Mouse (Mus musculus): Measurements from ENCODE around the gene Lefty1. TPM values are rescaled to one million over a fixed set of nuclear protein-coding genes. Genes with fewer than 3 reads are reported as not detected.
"Not testable (repeated sequence)": the region's sequence is repeated elsewhere in the genome, so short reads cannot be mapped to it uniquely, and the experiment has no call there.

Gene Lefty1
- 0.23 and 0.58 TPM in 2 replicates for polyA plus RNA-seq (2015; fragmentation: Nextera tagmentation; extraction: Ambion mirVana)

GRCm38 (mm10) chr1:180934467-180935419, at the start of gene Lefty1:
Gene Lefty1, plus strand, starts transcription at chr1:180935022.
- no peaks in the 10 kb centered on the region for H3K9me3 ChIP-seq
- H3K36me3 ChIP-seq: no peaks in the 10 kb centered on the region
- H3K4me3 ChIP-seq: no peak within 1 kb of the TSS
- 12% methylated on average over 21 of the region's 21 CpGs for WGBS
- no peak within 1 kb of the TSS for H3K9ac ChIP-seq
- H3K4me2 ChIP-seq: no peak within 1 kb of the TSS
- H3K4me1 ChIP-seq (replicated peaks): peaks cover 13% of the 10 kb centered on the region; the same call in 1 of the 2 replicates
- H3K27me3 ChIP-seq: peaks cover 57% of the 10 kb centered on the region
- no peak within 1 kb of the TSS for H3K27ac ChIP-seq
- ATAC-seq (ENCODE audit: low FRiP score): no peak

- H3K36me3 ChIP-seq: no peaks in the 10 kb centered on the region
- no peak for ATAC-seq (ENCODE audit: low FRiP score)
- no peak overlapping the region for H3K4me3 ChIP-seq
- peak overlapping the region; percentile 29; the same call in 1 of the 2 replicates for H3K9ac ChIP-seq
- H3K27ac ChIP-seq: no peak overlapping the region
- 0 out of 2 replicates have a peak overlapping the region, but pooled peaks have one; percentile 19 for H3K4me2 ChIP-seq
- peaks cover 20% of the 10 kb centered on the region for H3K27me3 ChIP-seq
- no peaks in the 10 kb centered on the region for H3K9me3 ChIP-seq
- peaks cover 20% of the 10 kb centered on the region for H3K4me1 ChIP-seq (replicated peaks)
- 6% methylated on average over 13 of the region's 13 CpGs for WGBS
These were observed 46.2 kb upstream of the Lefty1 start for GRCm38 (mm10) chr1:180888556-180889042.

GRCm38 (mm10) chr1:180889172-180889571, 45.6 kb upstream of the Lefty1 start:
- H3K9ac ChIP-seq: 0 out of 2 replicates have a peak overlapping the region, but pooled peaks have one; percentile 29
- 0 out of 2 replicates have a peak overlapping the region, but pooled peaks have one; percentile 19 for H3K4me2 ChIP-seq
- peaks cover 16% of the 10 kb centered on the region for H3K4me1 ChIP-seq (replicated peaks)
- H3K36me3 ChIP-seq: no peaks in the 10 kb centered on the region
- ATAC-seq (ENCODE audit: low FRiP score): no peak
- H3K27ac ChIP-seq: no peak overlapping the region
- no peak overlapping the region for H3K4me3 ChIP-seq
- WGBS: 34% methylated on average over 7 of the region's 7 CpGs
- no peaks in the 10 kb centered on the region for H3K9me3 ChIP-seq
- peaks cover 26% of the 10 kb centered on the region for H3K27me3 ChIP-seq

GRCm38 (mm10) chr1:180889841-180890240, 45.0 kb upstream of the Lefty1 start:
- Histone ChIP-seq H3K27me3 (peaks cover 33% of the 10 kb centered on the region), H3K36me3 (no peaks in the 10 kb centered on the region), H3K27ac (no peak overlapping the region), H3K9me3 (no peaks in the 10 kb centered on the region), H3K9ac (no peak overlapping the region), H3K4me1 (replicated peaks) (peaks cover 20% of the 10 kb centered on the region), H3K4me3 (no peak overlapping the region), H3K4me2 (no peak overlapping the region)
- 51% methylated on average over 6 of the region's 6 CpGs for WGBS
- no peak for ATAC-seq (ENCODE audit: low FRiP score)

GRCm38 (mm10) chr1:180892808-180893207, 42.0 kb upstream of the Lefty1 start, which contains the start of gene Lefty2:
Gene Lefty2, plus strand, starts transcription at chr1:180893108.
- peaks cover 20% of the 10 kb centered on the region for H3K4me1 ChIP-seq (replicated peaks)
- H3K27ac ChIP-seq: no peak within 1 kb of the TSS
- ATAC-seq (ENCODE audit: low FRiP score): no peak
- no peak within 1 kb of the TSS for H3K9ac ChIP-seq
- peaks cover 43% of the 10 kb centered on the region for H3K27me3 ChIP-seq
- H3K9me3 ChIP-seq: no peaks in the 10 kb centered on the region
- 61% methylated on average over 10 of the region's 10 CpGs for WGBS
- H3K4me2 ChIP-seq: peak within 1 kb of the TSS; percentile 46
- no peak within 1 kb of the TSS for H3K4me3 ChIP-seq
- no peaks in the 10 kb centered on the region for H3K36me3 ChIP-seq

DNA sequence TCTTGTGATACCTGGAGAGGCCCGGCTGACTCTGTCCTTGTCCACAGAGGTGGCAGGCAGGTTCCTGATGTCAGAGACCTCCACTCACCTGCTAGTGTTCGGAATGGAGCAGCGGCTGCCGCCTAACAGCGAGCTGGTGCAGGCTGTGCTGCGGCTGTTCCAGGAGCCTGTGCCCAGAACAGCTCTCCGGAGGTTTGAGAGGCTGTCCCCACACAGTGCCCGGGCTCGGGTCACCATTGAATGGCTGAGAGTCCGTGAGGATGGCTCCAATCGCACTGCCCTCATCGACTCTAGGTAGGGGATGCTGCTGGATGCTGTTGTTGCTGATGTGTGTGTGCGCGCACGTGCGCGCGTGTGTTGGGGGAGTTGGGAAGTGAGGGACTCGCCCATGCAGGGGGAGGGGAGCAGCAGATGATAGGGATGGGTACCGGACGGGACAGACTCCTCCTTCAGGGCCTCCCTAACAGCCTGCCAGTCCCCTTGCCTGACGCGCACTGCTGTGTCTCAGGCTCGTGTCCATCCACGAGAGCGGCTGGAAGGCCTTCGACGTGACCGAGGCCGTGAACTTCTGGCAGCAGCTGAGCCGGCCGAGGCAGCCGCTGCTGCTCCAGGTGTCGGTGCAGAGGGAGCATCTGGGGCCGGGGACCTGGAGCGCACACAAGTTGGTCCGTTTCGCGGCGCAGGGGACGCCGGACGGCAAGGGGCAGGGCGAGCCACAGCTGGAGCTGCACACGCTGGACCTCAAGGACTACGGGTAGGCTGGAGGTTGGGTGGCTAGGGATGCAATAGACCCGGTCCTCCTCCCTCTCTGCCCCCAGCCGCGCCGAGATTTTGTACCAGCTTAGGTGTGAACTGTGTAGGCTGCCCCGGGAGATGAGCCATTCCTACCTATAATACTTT, 40.5 kb upstream of the Lefty1 start:
- peak overlapping the region; percentile 13; the same call in 1 of the 2 replicates for H3K9ac ChIP-seq
- 0 out of 2 replicates have a peak, but pooled peaks have one; percentile 46 for ATAC-seq (ENCODE audit: low FRiP score)
- peak overlapping the region; percentile 27 for H3K4me3 ChIP-seq
- peaks cover 39% of the 10 kb centered on the region for H3K27me3 ChIP-seq
- not testable (repeated sequence) for H3K27ac ChIP-seq; H3K36me3 ChIP-seq; H3K9me3 ChIP-seq; H3K4me1 ChIP-seq (replicated peaks)
- 4% methylated on average over 50 of the region's 51 CpGs for WGBS
- peak overlapping the region; percentile 46 for H3K4me2 ChIP-seq

GRCm38 (mm10) chr1:180901107-180901506, 33.7 kb upstream of the Lefty1 start:
- no peaks in the 10 kb centered on the region for H3K27me3 ChIP-seq
- no peak for ATAC-seq (ENCODE audit: low FRiP score)
- H3K4me1 ChIP-seq (replicated peaks): peaks cover 19% of the 10 kb centered on the region
- no peak overlapping the region for H3K4me2 ChIP-seq
- no peak overlapping the region for H3K4me3 ChIP-seq
- H3K27ac ChIP-seq: no peak overlapping the region
- H3K9me3 ChIP-seq: no peaks in the 10 kb centered on the region
- WGBS: under 1% methylated on average over 4 of the region's 4 CpGs
- 0 out of 2 replicates have a peak overlapping the region, but pooled peaks have one; percentile 36 for H3K9ac ChIP-seq
- peaks cover 4% of the 10 kb centered on the region for H3K36me3 ChIP-seq

- Histone ChIP-seq H3K9ac (no peak overlapping the region), H3K4me3 (no peak overlapping the region), H3K36me3 (peaks cover 22% of the 10 kb centered on the region), H3K4me1 (replicated peaks) (peaks cover 25% of the 10 kb centered on the region), H3K9me3 (no peaks in the 10 kb centered on the region), H3K4me2 (no peak overlapping the region), H3K27me3 (no peaks in the 10 kb centered on the region), H3K27ac (no peak overlapping the region)
- WGBS: 41% methylated on average over 5 of the region's 5 CpGs
- no peak for ATAC-seq (ENCODE audit: low FRiP score)
These were observed 31.9 kb upstream of the Lefty1 start for GRCm38 (mm10) chr1:180902915-180903314.

DNA sequence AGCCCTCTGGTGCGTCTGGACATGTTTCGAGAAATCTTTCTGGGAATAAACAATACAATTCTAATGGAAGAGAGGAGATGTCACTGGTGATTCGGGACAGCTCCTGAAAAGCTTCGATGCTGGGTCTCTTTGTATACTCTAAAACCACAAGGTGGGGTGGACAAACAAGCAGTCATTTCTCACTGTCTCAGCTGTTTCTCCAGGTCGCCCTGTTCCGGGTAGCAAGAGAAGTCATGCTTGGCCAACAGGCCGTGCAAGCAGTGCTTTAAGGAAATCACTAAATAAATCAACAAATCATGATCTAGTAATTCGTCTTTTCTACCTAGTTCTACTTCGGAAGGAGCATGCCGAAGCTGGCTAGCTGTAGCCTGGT, 31.2 kb upstream of the Lefty1 start:
- H3K9me3 ChIP-seq: no peaks in the 10 kb centered on the region
- H3K27me3 ChIP-seq: no peaks in the 10 kb centered on the region
- ATAC-seq (ENCODE audit: low FRiP score): peak; percentile 9; the same call in 1 of the 2 replicates
- whole genome bisulfite sequencing: 38% methylated on average over 10 of the region's 10 CpGs
- peak overlapping the region; percentile 85 for H3K4me3 ChIP-seq
- peak overlapping the region; percentile 95 for H3K4me2 ChIP-seq
- H3K9ac ChIP-seq: peak overlapping the region; percentile 30
- H3K36me3 ChIP-seq: peaks cover 29% of the 10 kb centered on the region
- H3K27ac ChIP-seq: no peak overlapping the region; the same call in 1 of the 2 replicates
- peaks cover 25% of the 10 kb centered on the region for H3K4me1 ChIP-seq (replicated peaks)

DNA sequence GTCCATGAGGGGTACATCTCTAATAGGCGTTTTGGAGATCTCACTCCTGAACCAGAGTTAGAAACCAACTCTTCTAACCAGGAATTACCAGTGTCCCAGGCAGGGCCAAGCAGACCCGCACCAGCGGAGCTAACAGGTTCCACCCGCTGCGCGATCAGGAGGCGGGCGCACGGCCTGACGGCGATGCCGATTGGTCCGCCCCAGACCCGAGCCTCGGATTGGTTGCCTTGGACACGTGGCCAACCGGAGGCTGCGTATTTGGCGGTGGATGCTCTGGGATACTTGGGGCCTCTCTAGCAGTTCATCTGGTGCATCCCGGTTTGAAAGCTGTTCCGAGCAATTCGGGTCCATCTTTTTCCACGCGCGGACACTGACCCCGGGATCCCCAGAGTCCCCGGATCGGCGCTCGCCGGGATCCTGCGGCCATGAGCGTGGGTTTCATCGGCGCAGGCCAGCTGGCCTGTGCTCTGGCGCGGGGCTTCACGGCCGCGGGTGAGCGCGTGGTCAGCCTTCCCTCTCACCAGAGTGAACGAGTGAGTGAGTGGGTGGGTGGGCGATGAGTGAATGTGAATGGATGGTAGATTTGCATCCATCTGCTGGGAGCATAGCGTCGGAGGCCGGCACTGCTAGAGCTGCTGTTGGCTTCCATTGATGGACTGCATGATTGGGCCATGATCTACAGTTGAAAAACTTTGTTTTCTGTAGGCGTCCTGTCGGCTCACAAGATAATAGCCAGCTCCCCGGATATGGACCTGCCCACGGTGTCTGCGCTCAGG, 30.6 kb upstream of the Lefty1 start, which contains the start of gene Pycr2:
TSS of gene Pycr2 (plus strand) at position 255 of the 776 bp plus-strand sequence.
- WGBS: under 1% methylated on average over 52 of the region's 52 CpGs
- H3K4me2 ChIP-seq: peak within 1 kb of the TSS; percentile 95
- peak within 1 kb of the TSS; percentile 90 for H3K27ac ChIP-seq
- no peaks in the 10 kb centered on the region for H3K9me3 ChIP-seq
- H3K27me3 ChIP-seq: no peaks in the 10 kb centered on the region
- H3K4me1 ChIP-seq (replicated peaks): peaks cover 25% of the 10 kb centered on the region
- ATAC-seq (ENCODE audit: low FRiP score): peak; percentile 97
- H3K9ac ChIP-seq: peak within 1 kb of the TSS; percentile 94
- H3K4me3 ChIP-seq: peak within 1 kb of the TSS; percentile 85
- H3K36me3 ChIP-seq: peaks cover 34% of the 10 kb centered on the region

DNA sequence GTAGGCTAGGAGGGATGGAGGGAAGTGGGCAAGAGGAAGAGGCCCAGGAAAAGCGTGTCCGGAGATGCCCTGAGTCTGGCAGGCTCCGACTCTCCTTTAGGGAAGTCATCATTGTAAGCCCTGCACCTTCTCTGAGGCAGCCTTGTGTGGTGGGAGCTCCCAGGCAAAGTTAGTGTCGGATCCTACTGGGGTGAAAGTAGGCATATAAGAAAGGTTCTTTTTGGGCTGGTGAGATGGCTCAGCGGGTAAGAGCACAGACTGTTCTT, 30.1 kb upstream of the Lefty1 start:
- H3K27ac ChIP-seq: peak overlapping the region; percentile 90; the same call in 1 of the 2 replicates

More for the DNA sequence above, 30.1 kb upstream of the Lefty1 start:
- peaks cover 34% of the 10 kb centered on the region for H3K36me3 ChIP-seq
- H3K4me1 ChIP-seq (replicated peaks): peaks cover 25% of the 10 kb centered on the region
- 5% methylated on average over 5 of the region's 5 CpGs for WGBS
- H3K9me3 ChIP-seq: no peaks in the 10 kb centered on the region
- peak overlapping the region; percentile 95 for H3K4me2 ChIP-seq
- ATAC-seq (ENCODE audit: low FRiP score): no peak; the same call in 1 of the 2 replicates
- H3K9ac ChIP-seq: peak overlapping the region; percentile 94
- no peaks in the 10 kb centered on the region for H3K27me3 ChIP-seq
- peak overlapping the region; percentile 85 for H3K4me3 ChIP-seq
